Mouse (Mus musculus): ENCODE measurements around the gene Mtcl1.
A peak's percentile ranks its signal among the peaks of the same experiment; 100 is the strongest.

Gene Mtcl1

GRCm38 (mm10) chr17:66322646-66323255 lies 126.8 kb downstream of the Mtcl1 start:
- no peak for DNase-seq

- no peak for DNase-seq
Observed at GRCm38 (mm10) chr17:66321933-66322332, 127.6 kb downstream of the Mtcl1 start.

GRCm38 (mm10) chr17:66320716-66321372 lies 128.7 kb downstream of the Mtcl1 start:
- DNase-seq: no peak

- no peak for DNase-seq
Observed at GRCm38 (mm10) chr17:66318031-66318430, 131.5 kb downstream of the Mtcl1 start.

GRCm38 (mm10) chr17:66317576-66317975 lies 132.0 kb downstream of the Mtcl1 start:
- no peak for DNase-seq

GRCm38 (mm10) chr17:66317156-66317555 lies 132.4 kb downstream of the Mtcl1 start:
- no peak for DNase-seq

- no peak for DNase-seq
Observed at GRCm38 (mm10) chr17:66315451-66315850, 134.1 kb downstream of the Mtcl1 start.

GRCm38 (mm10) chr17:66314566-66315285 lies 134.8 kb downstream of the Mtcl1 start:
- DNase-seq: peak; percentile 39

GRCm38 (mm10) chr17:66301906-66302305 lies 147.6 kb downstream of the Mtcl1 start:
- DNase-seq: no peak

- DNase-seq: no peak
Observed at GRCm38 (mm10) chr17:66301267-66301666, 148.3 kb downstream of the Mtcl1 start.

GRCm38 (mm10) chr17:66297721-66298120 lies 151.8 kb downstream of the Mtcl1 start:
- DNase-seq: no peak

- no peak for DNase-seq
Observed at GRCm38 (mm10) chr17:66293581-66293980, 156.0 kb downstream of the Mtcl1 start.

- no peak for DNase-seq
Observed at GRCm38 (mm10) chr17:66289894-66290293, 159.7 kb downstream of the Mtcl1 start.

Measured in right cerebral cortex, adult 18-20 months (tissue).